Mouse (Mus musculus): Measurements from ENCODE around the gene 1700029J07Rik. TPM values are rescaled to one million over a fixed set of nuclear protein-coding genes. Genes with fewer than 3 reads are reported as not detected.

1700029J07Rik gene
- total and polyA plus RNA-seq, 3 experiments: 0.59 to 0.76 (median 0.66) TPM

GRCm38 (mm10) chr8:46010306-46010705, 35.3 kb upstream of the 1700029J07Rik start:
- TF ChIP-seq EP300 (IDR thresholded peaks at IDR 0.05; ENCODE audit: insufficient read depth, low read depth, low read length): no peak
- TF ChIP-seq POLR2A (IDR thresholded peaks at IDR 0.05; ENCODE audit: insufficient read depth, low read depth, low read length): no peak
- TF ChIP-seq CTCF (IDR thresholded peaks at IDR 0.05): no peak
- Histone ChIP-seq H3K9ac (ENCODE audit: low read depth, low read length) (peak overlapping the region; percentile 50), H3K4me1 (ENCODE audit: control insufficient read depth, insufficient read depth, low read length) (peaks cover 2% of the 10 kb centered on the region), H3K79me2 (replicated peaks; ENCODE audit: control insufficient read depth, insufficient read depth, low read length) (no peaks in the 10 kb centered on the region), H3K27ac (peak overlapping the region; percentile 62), H3K4me3 (peak overlapping the region; percentile 33), H3K27me3 (ENCODE audit: control insufficient read depth, insufficient read depth, low read length) (no peaks in the 10 kb centered on the region), H3K36me3 (ENCODE audit: control insufficient read depth, insufficient read depth, low read length) (peaks cover 2% of the 10 kb centered on the region; the same call in 1 of the 2 replicates)
- WGBS: 49% methylated on average over 2 of the region's 2 CpGs
- intact Hi-C loops (cut with DNase I): no loop called here
- no peak for DNase-seq

GRCm38 (mm10) chr8:46007050-46007672, 32.1 kb upstream of the 1700029J07Rik start:
- DNase-seq: no peak
- WGBS: 79% methylated on average over 3 of the region's 3 CpGs
- intact Hi-C loops (cut with DNase I): no loop called here
- H3K4me3 ChIP-seq: no peak overlapping the region
- H3K27ac ChIP-seq: no peak overlapping the region
- H3K9ac ChIP-seq (ENCODE audit: low read depth, low read length): no peak overlapping the region
- H3K27me3 ChIP-seq (ENCODE audit: control insufficient read depth, insufficient read depth, low read length): no peaks in the 10 kb centered on the region
- no peaks in the 10 kb centered on the region for H3K79me2 ChIP-seq (replicated peaks; ENCODE audit: control insufficient read depth, insufficient read depth, low read length)
- TF ChIP-seq POLR2A (IDR thresholded peaks at IDR 0.05; ENCODE audit: insufficient read depth, low read depth, low read length) (no peak), CTCF (IDR thresholded peaks at IDR 0.05) (no peak), EP300 (IDR thresholded peaks at IDR 0.05; ENCODE audit: insufficient read depth, low read depth, low read length) (no peak)
- H3K4me1 ChIP-seq (ENCODE audit: control insufficient read depth, insufficient read depth, low read length): peaks cover 2% of the 10 kb centered on the region
- peaks cover 4% of the 10 kb centered on the region; the same call in 1 of the 2 replicates for H3K36me3 ChIP-seq (ENCODE audit: control insufficient read depth, insufficient read depth, low read length)

- no peaks in the 10 kb centered on the region for H3K27me3 ChIP-seq (ENCODE audit: control insufficient read depth, insufficient read depth, low read length)
- peak within 1 kb of the TSS; percentile 44 for H3K27ac ChIP-seq
- H3K9ac ChIP-seq (ENCODE audit: low read depth, low read length): peak within 1 kb of the TSS; percentile 9; the same call in 1 of the 2 replicates
- intact Hi-C loops (cut with DNase I): no loop called here
- no peak within 1 kb of the TSS for H3K4me3 ChIP-seq
- whole genome bisulfite sequencing: 22% methylated on average over 4 of the region's 4 CpGs
- H3K79me2 ChIP-seq (replicated peaks; ENCODE audit: control insufficient read depth, insufficient read depth, low read length): no peaks in the 10 kb centered on the region
- no peak for DNase-seq
- no peak for TF ChIP-seq EP300 (IDR thresholded peaks at IDR 0.05; ENCODE audit: insufficient read depth, low read depth, low read length)
- no peak for TF ChIP-seq POLR2A (IDR thresholded peaks at IDR 0.05; ENCODE audit: insufficient read depth, low read depth, low read length)
- no peak for TF ChIP-seq CTCF (IDR thresholded peaks at IDR 0.05)
- H3K36me3 ChIP-seq (ENCODE audit: control insufficient read depth, insufficient read depth, low read length): peaks cover 4% of the 10 kb centered on the region
- H3K4me1 ChIP-seq (ENCODE audit: control insufficient read depth, insufficient read depth, low read length): no peaks in the 10 kb centered on the region; the same call in none of the 2 replicates
Measured at GRCm38 (mm10) chr8:46005596-46005995, 30.5 kb upstream of the 1700029J07Rik start, which contains the start of gene Ankrd37. Gene Ankrd37 (minus strand): TSS chr8:46005707.

- WGBS: 2% methylated on average over 55 of the region's 55 CpGs
- Histone ChIP-seq H3K36me3 (ENCODE audit: control insufficient read depth, insufficient read depth, low read length) (peaks cover 6% of the 10 kb centered on the region), H3K79me2 (replicated peaks; ENCODE audit: control insufficient read depth, insufficient read depth, low read length) (no peaks in the 10 kb centered on the region), H3K4me3 (peak overlapping the region; percentile 57), H3K27me3 (ENCODE audit: control insufficient read depth, insufficient read depth, low read length) (no peaks in the 10 kb centered on the region), H3K9ac (ENCODE audit: low read depth, low read length) (peak overlapping the region; percentile 89), H3K27ac (peak overlapping the region; percentile 95), H3K4me1 (ENCODE audit: control insufficient read depth, insufficient read depth, low read length) (no peaks in the 10 kb centered on the region; the same call in none of the 2 replicates)
- intact Hi-C loops (cut with DNase I): loop anchor here (1.0 kb wide), 2 partner anchors 25 to 151 kb away; partner anchors contain the start of genes 1700029J07Rik, Cfap97 and Ufsp2
- DNase-seq: peak; percentile 100
- TF ChIP-seq EP300 (IDR thresholded peaks at IDR 0.05; ENCODE audit: insufficient read depth, low read depth, low read length): peak; percentile 82
- peak; percentile 15; the same call in 1 of the 2 replicates for TF ChIP-seq CTCF (IDR thresholded peaks at IDR 0.05)
- TF ChIP-seq POLR2A (IDR thresholded peaks at IDR 0.05; ENCODE audit: insufficient read depth, low read depth, low read length): peak; percentile 99
Measured at GRCm38 (mm10) chr8:45999784-46000705, 25.0 kb upstream of the 1700029J07Rik start.

GRCm38 (mm10) chr8:45999138-45999783, 24.2 kb upstream of the 1700029J07Rik start, which contains the start of gene Lrp2bp:
Gene Lrp2bp (plus strand): TSS chr8:45999303.
- Histone ChIP-seq H3K36me3 (ENCODE audit: control insufficient read depth, insufficient read depth, low read length) (peaks cover 6% of the 10 kb centered on the region), H3K9ac (ENCODE audit: low read depth, low read length) (peak within 1 kb of the TSS; percentile 89), H3K27ac (peak within 1 kb of the TSS; percentile 95), H3K79me2 (replicated peaks; ENCODE audit: control insufficient read depth, insufficient read depth, low read length) (no peaks in the 10 kb centered on the region), H3K4me1 (ENCODE audit: control insufficient read depth, insufficient read depth, low read length) (no peaks in the 10 kb centered on the region; the same call in none of the 2 replicates), H3K27me3 (ENCODE audit: control insufficient read depth, insufficient read depth, low read length) (no peaks in the 10 kb centered on the region), H3K4me3 (peak within 1 kb of the TSS; percentile 57)
- 4% methylated on average over 22 of the region's 22 CpGs for WGBS
- intact Hi-C loops (cut with DNase I): loop anchor here (1.0 kb wide), 2 partner anchors 24 to 152 kb away; partner anchors contain the start of genes 1700029J07Rik, Cfap97 and Ufsp2
- TF ChIP-seq EP300 (IDR thresholded peaks at IDR 0.05; ENCODE audit: insufficient read depth, low read depth, low read length): peak; percentile 6; the same call in 1 of the 2 replicates
- TF ChIP-seq CTCF (IDR thresholded peaks at IDR 0.05): no peak
- no peak for TF ChIP-seq POLR2A (IDR thresholded peaks at IDR 0.05; ENCODE audit: insufficient read depth, low read depth, low read length)
- peak in 1 of 2 experiments; percentile 50 for DNase-seq
